Mouse (Mus musculus) MEL (cell line): ENCODE results near the gene Tmem81.

Experiments used
- POLR2A ChIP-seq, 2 experiments: IDR thresholded peaks; 2 replicates each; pipeline ENCODE4 v1.6.1; 2011 to 2012; ENCODE audit warnings: low read length in 2 of 2, mild to moderate bottlenecking in 2 of 2, control low read depth in 1 of 2, improper control_type of control experiment in 1 of 2, low read depth in 1 of 2, moderate library complexity in 1 of 2; ENCODE audit not compliant: control insufficient read depth in 1 of 2, insufficient read depth in 1 of 2, poor library complexity in 1 of 2
- POLR2AphosphoS2 ChIP-seq: IDR thresholded peaks from 2 replicates; pipeline ENCODE4 v1.6.1; 2011; ENCODE audit warnings: low read length, improper control_type of control experiment

GRCm38 (mm10) chr1:132471499-132471898, 34.5 kb upstream of the Tmem81 start:
- TF ChIP-seq POLR2A (IDR thresholded peaks at IDR 0.05; ENCODE audit: control insufficient read depth in 1 of 2, insufficient read depth in 1 of 2, low read depth in 1 of 2, low read length in 2 of 2, poor library complexity in 1 of 2) (no peak), POLR2AphosphoS2 (no peak)
